Mouse (Mus musculus): ENCODE results near the gene AB124611.
"Not testable (repeated sequence)": the region's sequence is repeated elsewhere in the genome, so short reads cannot be mapped to it uniquely, and the experiment has no call there.

The AB124611 gene

DNA sequence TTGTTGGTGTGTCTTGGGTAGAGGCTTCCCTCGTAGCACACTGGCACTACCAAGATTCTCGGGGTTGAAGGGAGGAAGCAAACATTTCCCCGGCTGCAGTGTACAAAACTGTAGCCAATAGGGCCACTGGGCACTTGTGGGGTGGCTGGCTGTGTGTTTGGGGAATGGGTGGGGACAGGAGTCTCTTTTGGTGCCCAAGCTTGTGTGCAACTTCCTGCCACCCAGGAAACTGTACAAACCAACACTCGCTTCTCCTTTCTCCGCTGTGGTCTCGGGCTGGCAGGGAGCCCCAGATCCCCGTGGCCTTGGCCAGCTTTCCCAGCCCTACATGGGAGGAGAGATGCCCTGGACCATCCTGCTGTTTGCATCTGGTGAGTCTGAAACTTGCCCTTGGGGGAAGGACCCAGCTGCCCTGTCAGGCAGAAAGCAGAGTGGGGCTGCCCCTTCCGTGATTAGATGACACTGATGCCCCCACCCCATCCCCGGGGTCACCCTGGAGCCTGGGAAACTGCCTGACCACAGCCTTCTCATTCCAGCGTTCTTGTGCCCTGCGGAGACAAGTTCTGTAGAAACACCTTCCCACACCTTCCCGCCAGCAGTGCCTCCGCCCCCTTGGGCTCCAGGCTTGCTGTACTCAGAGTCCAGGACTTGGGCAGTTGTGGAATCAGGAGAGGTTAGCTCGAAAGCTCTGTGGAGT, at the start of gene AB124611:
AB124611 (plus strand) TSS at position 240 of the 697 bp plus-strand sequence.
- DNase-seq: no peak

DNA sequence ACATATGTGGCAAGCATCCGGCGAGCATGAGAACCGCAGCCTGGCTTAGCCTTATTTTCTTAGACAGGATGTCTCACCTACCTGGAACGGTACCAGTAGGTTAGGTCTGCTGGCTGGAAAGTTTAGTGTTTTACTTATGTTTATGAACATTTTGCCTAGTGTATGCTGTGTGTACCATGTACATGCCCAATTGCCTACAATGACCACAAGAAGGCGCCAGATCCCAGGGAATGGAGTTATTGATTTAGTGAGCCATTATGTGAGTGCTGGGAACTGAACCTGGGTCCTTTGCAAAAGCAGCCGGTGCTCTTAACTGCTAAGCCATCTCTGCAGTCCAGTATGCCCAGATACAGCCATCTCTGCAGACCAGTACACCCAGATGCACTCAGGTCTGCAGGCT, 48.3 kb upstream of the AB124611 start:
- DNase-seq: no peak

DNA sequence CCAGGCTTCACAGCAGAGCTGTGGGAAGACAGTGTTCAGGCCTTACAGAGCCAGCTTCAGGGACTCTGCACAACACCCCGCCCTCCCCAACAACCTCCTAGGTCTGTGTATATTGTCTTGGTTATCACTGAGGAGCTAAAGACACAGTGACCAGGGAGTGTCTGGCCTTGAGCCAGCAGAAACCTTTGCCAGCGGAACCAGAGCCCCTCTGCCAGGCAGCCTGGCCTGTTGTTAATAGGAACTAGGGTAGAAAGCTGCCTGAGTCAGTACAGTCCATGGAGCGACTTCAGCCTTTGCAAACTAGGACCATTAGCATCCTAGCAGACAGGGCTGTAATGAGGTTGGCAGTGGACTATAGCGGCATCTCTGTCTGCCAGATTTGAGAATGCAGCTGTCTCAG, 41.9 kb upstream of the AB124611 start:
- DNase-seq: no peak

DNA sequence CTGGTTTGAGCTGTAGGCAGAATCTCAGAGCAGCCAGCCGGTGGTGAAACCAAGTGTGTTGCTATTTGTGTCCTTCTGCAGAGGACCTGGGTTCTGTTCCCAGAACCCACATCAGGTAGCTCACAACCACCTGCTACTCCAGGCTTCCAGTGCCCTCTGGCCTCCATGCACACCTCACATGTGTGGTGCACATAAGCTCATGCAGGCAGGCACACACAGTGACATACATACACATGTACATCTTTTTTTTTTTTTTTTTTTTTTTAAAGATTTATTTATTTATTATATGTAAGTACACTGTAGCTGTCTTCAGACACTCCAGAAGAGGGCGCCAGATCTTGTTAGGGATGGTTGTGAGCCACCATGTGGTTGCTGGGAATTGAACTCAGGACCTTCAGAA, 37.7 kb upstream of the AB124611 start:
- DNase-seq: not testable (repeated sequence)

DNA sequence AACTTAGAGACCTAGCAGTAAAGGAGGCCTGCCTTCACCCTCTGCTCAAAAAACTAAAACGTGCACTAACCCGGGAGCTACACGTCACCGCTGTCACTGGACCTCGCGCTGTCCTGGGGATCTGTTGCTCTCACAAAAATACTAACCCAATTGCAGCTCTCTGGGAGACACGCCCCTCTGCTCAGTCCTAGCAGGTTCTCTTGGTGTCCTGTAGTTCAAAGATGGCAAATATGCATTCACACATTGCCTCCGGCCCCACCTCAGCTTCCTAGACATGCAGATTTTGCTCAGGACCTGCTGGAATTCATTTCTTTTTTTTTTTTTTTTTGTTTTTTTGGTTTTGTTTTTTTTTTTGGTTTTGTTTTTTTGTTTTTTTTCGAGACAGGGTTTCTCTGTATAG, 35.3 kb upstream of the AB124611 start:
- DNase-seq: no peak

DNA sequence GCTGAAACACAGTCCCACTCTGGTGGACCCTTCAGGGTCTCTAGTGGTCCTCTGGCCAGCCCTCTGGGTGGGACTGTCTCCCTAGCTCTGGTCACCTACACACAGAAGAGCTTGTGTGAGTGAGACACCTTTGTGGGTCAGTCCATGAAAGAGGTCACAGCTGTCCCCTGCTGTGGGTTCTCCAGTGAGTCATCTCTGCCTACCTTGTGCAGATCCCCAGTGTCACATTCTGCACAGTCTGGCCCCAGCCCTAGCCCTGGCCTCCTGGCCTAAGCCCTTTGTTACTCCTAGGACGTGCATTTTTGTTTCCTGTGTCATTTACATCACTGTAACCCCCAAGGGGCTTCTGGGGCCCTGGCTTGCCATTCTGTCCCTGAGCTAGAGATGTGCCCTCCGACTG, 32.1 kb upstream of the AB124611 start:
- no peak for DNase-seq

DNA sequence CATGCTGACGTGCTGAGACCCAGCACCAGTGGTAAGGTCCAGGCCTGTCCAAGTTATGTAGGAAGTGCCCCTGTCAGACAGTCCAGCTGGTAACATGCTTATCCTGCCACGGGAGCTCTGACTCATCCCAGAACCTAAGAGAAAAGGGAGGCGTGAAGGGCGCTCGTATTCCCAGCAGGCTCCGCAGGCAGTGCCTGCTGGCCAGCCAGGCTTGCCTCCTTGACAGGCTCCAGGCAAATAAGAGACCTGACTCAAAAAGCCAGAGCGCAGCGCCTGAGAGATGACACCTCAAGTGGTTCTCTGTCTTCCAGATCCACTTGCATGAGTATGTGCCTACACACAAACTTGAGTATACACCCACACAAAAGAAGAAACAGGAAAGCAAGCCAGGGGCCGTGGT, 31.2 kb upstream of the AB124611 start:
- no peak for DNase-seq

DNA sequence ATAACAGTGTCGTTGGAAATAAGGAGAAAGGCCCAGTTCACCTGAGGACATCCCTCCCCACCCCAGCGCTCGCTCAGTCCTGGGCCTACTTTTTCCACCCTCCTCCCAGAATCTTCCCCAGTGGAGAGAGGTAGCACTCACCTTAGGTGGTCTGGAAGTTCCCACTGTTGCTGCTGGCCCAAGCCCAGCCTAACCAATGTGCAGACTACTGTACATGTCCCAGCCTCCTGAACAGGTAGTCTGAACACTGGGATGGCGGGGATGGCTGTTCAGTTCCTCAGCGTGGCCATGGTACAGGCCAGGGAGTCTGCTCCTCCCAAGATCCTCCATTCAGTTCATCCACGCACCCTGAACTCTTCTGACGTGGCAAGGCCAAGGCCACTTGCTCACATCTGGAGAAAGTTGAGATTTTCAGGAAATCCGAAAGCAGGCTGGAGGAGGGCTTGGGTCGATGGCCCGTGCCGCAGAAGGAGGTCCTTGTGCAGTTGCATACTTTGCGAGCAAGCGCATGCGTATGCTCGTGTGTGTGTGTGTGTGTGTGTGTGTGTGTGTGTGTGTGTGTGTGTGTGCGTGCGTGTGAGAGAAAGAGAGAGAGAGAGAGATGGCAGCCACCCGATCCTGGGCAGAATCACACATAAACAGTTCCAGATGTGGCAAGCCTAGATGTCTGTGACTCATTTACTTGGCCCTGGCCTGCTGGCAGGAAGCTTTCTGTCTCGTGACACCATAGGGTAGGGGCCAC, 29.5 kb upstream of the AB124611 start:
- no peak for DNase-seq

DNA sequence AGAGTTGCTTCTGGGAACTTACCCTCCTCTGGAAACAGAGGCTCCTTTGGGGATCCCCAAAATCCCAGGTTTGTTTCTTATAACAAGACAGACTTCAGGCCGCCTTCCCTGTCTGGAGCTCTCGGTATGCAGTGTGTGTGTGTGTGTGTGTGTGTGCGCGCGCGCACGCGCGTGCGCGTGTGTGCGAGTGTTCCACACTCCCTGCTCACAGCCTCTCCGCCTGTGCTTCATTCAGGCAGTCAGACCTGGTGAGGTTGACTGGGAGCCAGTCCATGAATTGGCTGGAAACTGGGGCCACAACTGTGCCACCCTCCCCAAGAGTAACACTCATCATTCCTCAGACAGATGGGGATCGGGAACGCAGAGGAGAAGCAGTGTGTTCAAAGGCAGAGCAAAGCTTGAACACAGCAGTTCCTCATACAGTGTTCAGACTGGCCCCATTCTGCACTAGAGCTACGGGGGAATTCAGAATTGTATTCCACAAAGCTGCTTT, 28.9 kb upstream of the AB124611 start:
- no peak for DNase-seq

DNA sequence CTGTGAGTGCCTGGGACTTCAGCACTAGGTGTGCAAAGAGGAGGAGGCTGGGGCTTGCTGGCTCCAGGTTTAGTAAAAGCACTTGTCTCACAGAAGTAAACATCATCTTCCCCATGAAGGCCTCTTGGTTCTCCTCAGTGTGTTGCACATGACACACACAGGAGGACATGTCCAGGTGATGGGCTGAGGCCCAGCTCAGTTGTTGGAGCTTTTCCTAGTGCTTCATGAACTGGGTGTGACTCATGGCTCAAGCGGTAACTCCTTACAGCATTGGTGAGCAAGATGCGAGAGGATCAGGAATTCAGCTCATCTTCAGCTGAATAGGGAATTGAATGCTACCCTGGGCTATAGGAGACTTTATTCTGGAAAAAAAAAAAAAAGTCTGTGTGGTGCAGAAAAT, 28.3 kb upstream of the AB124611 start:
- DNase-seq: no peak

DNA sequence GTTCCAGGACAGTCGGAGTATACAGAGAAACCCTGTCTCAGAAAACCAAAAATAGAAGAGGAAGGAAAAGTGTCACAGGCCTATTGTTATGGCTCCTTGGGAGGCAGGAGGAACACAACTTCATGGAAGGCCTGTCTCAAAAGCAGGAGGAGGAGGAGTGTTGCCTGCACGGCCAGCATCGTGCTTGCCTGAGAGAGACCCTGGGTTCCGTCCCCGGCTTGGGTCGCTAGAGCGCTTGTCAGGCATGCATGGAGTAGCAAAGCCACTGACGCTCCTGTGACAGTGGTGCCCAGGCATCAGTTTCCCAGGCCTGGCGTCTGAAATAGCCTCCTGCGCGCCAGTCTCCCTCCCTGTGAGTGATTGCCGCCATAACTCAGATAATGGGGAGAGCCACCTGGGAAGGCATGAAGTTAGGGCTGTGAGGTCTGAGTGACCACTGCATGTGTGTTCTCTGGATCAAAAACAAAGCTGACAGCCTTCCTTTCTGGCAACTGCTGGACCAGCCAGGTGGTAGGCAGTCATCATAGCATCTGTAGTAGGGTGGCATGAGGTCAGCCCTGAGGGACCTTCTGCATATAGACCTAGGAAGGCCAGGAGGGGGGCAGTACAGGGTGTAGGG, 27.6 kb upstream of the AB124611 start:
- no peak for DNase-seq

DNA sequence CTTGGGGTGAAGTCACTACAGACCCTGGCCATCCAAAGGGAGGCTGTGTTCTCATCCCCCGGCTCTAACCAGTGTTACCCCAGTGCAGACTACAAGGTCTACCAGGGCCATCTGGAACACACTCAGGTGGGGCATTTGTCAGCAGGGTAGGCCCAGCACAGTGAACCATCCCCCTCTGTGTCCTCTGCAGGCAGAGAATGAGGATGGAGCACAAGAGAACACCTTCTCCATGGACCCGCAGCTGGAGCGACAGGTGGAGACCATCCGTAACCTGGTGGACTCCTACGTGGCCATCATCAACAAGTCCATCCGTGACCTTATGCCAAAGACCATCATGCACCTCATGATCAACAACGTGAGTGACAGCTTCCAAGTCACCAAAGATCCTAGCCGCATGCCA, 22.6 kb upstream of the AB124611 start:
- no peak for DNase-seq

DNA sequence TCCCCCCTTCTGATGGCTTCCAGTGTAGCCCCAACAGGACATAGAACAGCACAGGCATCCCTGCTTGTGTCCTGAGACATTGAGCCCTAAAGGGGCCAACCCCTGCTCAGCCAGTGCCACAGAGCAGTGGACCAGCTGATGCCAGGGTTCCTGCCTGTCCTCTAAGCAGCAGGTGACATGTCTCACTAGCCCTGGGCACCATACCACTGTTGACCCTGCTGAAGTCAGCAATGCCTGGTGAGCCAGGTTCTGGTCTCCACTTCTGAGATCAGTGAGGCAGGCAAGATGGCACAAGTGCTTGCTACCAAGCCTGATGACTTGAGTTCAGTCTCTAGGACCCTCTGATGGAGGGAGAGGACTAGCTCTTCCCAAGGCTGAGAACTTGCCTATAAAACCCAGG, 20.2 kb upstream of the AB124611 start:
- no peak for DNase-seq

DNA sequence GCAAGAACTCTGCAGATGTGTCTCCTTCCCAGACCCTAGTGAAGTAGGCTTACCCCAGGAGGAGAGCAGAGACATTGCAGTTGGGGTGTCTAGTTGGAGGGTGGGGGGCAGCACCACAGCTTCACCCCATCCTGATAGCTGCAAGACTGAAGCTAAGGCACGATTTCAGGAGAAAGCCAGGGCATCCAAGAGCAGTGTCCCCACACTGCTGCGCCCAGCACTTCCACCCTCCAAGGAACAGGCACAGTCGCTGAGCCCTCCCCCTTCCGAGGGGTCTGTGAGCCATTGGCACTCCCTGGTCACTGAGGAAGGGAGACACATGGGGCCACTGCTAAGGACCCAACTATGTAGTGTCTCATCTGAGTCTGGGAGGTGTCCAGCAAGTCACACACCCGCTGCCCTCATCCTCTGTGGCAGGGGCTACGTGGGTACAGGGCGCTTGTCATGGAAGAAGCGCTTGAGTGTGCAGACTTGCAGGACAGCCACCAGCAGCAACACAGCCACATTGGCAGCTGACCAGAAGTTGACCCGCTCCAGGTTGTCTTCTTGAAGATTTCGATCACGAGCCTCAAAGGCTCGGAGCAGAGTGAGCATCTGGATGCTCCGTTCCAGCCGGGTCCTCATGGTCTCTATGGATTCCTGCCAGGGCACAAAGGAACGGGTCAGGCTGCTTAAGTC, 18.1 kb upstream of the AB124611 start:
- DNase-seq: no peak

DNA sequence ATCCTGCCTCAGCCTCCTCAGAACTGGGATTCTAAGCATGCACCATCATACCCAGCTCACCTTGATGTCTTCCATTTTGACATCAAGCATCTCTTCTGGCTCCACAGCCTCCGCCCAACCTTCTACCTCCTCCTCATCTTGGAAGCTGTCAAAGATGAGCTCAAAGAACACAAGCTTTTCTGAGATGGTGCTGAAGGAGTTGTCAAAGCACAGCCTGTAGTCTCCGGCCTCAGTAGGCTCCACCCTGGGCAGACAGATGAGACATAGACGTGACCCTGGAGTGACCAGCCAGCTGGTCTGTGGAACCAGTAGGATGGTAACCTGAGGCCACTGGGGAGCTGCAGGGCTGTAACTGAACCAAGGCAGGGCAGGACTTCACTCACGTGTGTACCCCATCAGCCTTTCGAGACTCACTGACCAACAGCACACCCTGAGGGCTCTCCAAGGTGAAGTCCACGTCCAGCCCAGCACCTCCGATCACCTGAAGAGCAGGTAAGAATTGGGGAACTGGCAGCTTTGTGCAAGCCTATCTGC, 17.0 kb upstream of the AB124611 start:
- DNase-seq: no peak

DNA sequence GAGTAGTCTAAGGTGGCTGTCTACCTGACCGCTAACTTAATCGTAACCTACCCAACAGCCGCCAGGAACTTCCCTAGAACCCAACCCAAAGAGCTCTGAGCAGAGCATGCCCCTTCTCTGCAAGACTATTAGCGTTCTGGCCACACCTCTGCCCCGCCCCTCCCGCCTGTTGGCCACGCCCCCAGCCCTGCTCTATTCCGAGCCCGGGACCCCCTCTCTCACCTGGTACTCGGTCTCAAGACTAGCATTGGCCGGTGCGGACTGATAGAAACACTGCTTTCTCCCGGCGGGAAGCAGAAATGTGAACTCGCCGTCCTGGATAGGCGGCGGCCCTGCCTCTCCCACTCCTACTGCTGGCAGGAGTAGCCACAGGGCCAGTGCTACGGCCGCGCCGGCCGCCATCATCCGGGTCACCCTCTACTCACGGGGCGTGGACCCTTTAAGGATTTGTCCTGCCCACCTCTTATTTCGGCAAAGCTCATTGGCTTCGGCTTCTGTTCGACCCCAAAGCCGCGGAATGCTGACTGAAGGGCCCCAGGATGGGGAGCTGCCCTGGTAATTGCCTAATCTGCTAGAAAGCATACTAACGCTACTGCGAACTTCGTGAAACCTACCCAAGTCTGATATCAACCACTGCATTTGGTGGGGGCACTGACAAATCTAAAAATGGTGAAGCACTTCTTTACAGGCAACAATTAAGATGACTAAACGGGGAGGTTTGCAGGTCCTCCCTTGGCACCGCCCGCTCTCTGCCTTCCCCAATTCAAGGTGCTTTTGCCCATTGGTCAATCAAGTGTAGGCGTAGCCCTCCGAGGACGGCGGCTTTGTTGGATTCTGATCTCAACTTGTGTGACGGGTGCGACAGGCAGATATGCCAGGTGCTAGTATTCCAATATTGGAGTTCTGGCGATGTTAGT, 15.9 kb upstream of the AB124611 start, which contains the start of gene Tmed1:
Tmed1 (minus strand) TSS at position 481 of the 917 bp plus-strand sequence.
- DNase-seq: peak; percentile 89

DNA sequence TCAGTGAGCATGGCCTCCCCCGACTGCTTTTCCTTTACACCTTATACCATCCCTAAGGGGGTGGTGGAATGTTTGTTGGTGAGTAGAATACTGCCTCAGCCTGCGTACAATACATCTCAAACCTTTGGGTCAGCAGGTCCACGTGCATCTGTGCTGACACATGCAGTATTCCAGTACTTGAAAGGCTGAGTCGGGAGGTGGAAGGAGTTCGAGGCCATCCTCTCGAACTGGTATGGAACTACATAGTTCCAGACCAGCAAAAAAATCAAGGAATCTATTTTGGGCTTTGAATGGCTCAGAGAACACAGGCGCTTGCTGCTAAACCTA, 15.3 kb upstream of the AB124611 start:
- DNase-seq: no peak

DNA sequence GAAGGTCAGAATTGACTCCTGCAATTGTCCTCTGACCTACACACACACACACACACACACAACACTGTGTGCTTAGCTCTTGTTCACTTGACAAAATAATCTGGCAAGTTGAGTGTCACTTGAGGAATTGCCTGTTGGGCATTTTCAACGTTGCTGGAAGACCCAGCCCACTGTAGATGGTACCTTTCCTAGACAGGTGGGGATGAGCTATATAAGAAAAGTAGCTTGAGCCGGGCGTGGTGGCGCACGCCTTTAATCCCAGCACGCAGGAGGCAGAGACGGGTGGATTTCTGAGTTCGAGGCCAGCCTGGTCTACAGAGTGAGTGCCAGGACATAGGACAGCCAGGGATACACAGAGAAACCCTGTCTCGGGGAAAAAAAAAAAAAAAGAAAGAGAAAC, 14.9 kb upstream of the AB124611 start:
- no peak for DNase-seq

DNA sequence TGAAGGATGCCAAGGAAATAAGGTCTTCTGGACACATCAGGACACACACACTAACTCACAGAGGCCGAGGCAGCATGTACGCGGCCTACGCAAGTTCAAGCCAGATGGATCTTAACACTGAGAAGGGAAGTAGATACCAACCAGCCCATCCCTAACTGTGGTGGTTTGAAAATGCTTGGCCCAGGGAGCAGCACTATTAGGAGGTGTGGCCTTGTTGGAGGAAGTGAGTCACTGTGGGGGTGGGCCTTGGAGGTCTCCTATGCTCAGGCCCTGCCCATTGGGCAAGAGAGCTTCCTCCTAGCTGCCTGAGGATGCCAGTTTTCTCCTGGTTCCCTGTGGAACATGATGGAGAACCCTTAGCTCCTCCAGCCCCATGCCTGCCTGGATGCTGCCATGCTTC, 12.5 kb upstream of the AB124611 start:
- no peak for DNase-seq

DNA sequence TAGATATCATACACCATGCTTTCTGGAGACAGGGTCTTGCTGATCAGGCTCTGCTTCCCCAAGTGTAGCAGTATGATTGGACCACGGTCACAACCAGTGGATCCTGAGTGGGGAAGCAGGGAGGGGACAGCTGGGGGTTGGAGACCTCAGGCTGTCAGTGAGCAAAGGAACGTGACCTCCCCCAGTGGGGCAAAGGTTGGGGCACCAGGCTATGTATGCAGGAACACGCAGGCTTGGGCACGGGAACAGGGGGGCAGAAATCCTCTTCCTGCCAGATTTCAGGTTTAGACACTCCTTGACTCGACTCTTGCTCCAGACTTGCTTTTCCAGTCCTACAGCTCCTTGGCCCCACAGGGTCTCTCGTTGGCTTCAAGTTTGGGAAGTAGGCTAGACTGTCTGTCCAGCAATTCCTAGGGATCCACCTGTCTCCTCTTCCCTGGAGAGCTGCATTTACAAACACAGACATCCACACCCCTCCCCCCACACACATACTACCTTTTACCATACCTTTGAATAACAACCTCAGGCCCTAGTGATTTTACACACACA, 8.0 kb upstream of the AB124611 start:
- DNase-seq: no peak

DNA sequence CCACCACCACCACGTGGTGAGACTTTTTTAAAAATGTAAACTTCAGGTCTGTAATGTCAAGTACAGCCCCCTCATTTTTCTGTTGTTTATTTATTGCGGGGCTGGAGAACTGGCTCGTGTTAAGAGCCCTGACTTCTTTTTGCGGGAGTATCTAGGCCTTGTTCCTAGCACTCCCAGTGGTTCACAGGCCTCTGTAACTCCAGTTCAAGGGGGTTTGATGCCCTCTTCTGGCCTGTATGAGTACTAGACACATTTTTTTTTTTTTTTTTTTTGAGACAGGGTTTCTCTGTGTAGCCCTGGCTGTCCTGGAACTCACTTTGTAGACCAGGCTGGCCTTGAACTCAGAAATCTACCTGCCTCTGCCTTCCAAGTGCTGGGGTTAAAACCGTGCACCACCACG, 7.3 kb upstream of the AB124611 start:
- not testable (repeated sequence) for DNase-seq
